Mouse (Mus musculus) neural tube, embryonic 15.5 days (tissue): ENCODE results near the gene Syt13. TPM values are rescaled to one million over a fixed set of nuclear protein-coding genes. Genes with fewer than 3 reads are reported as not detected.

Experiments used
- ATAC-seq: fragments of 200-750 bp; cut with Nextera tagmentation; 2 replicates; pipeline ENCODE4 v1.8.0; 2017; ENCODE audit warnings: mild to moderate bottlenecking, moderate TSS enrichment, moderate library complexity; ENCODE audit not compliant: low FRiP score
- H3K27ac ChIP-seq: fragments of 300-500 bp; sonication (generic); replicated peaks from 2 replicates; pipeline ENCODE4 v1.5.1; 2015; ENCODE audit warnings: mild to moderate bottlenecking, inconsistent platforms
- H3K27me3 ChIP-seq: fragments of 300-500 bp; sonication (generic); replicated peaks from 2 replicates; pipeline ENCODE4 v1.6.1; 2015; ENCODE audit warnings: inconsistent platforms
- H3K36me3 ChIP-seq: fragments of 300-500 bp; sonication (generic); 2 replicates; pipeline ENCODE4 v1.6.1; 2015; ENCODE audit warnings: inconsistent platforms
- H3K4me1 ChIP-seq: fragments of 300-500 bp; sonication (generic); 2 replicates; pipeline ENCODE4 v1.6.1; 2015; ENCODE audit warnings: inconsistent platforms
- H3K4me2 ChIP-seq: fragments of 300-500 bp; sonication (generic); 2 replicates; pipeline ENCODE4 v1.6.1; 2015; ENCODE audit warnings: inconsistent platforms, mild to moderate bottlenecking, moderate library complexity
- H3K4me3 ChIP-seq: fragments of 300-500 bp; sonication (generic); replicated peaks from 2 replicates; pipeline ENCODE4 v1.5.1; 2015; ENCODE audit warnings: mild to moderate bottlenecking, inconsistent platforms
- H3K9ac ChIP-seq: fragments of 300-500 bp; sonication (generic); replicated peaks from 2 replicates; pipeline ENCODE4 v1.6.1; 2015; ENCODE audit warnings: mild to moderate bottlenecking, inconsistent platforms
- H3K9me3 ChIP-seq: fragments of 300-500 bp; sonication (generic); replicated peaks from 2 replicates; pipeline ENCODE4 v1.6.1; 2016; ENCODE audit warnings: inconsistent platforms
- whole genome bisulfite sequencing: fragments of 180-500 bp; shearing (Covaris S2); methylation state at CpG from one replicate; pipeline ENCODE4 v1.1.7; 2015; ENCODE audit warnings: mixed read lengths; 5-methylcytosine and 5-hydroxymethylcytosine counted together
- polyA plus RNA-seq: library from polyadenylated mRNA; unstranded; fragments of >200 nt; fragmentation: Nextera tagmentation; extraction: Ambion mirVana; gene quantifications from 2 replicates; pipeline ENCODE4 v1.2.1, GENCODE M21; 2015

Syt13 gene
- polyA plus RNA-seq, 1 experiment from 2014 or later, result 46.0 TPM

GRCm38 (mm10) chr2:92967032-92967838 lies 52.3 kb downstream of the Syt13 start:
- Histone ChIP-seq H3K27ac (no peak overlapping the region), H3K4me3 (no peak overlapping the region), H3K9ac (no peak overlapping the region), H3K36me3 (peaks cover 7% of the 10 kb centered on the region), H3K4me2 (no peak overlapping the region), H3K4me1 (peaks cover 14% of the 10 kb centered on the region), H3K27me3 (no peaks in the 10 kb centered on the region), H3K9me3 (no peaks in the 10 kb centered on the region)
- WGBS, result 25% methylated on average over 10 of the region's 10 CpGs
- ATAC-seq, result peak; percentile 56; the same call in 1 of the 2 replicates

GRCm38 (mm10) chr2:92967839-92968166 lies 52.9 kb downstream of the Syt13 start:
- Histone ChIP-seq H3K27ac (no peak overlapping the region), H3K4me3 (no peak overlapping the region), H3K27me3 (no peaks in the 10 kb centered on the region), H3K4me1 (peaks cover 14% of the 10 kb centered on the region), H3K4me2 (no peak overlapping the region), H3K36me3 (peaks cover 12% of the 10 kb centered on the region), H3K9ac (no peak overlapping the region), H3K9me3 (no peaks in the 10 kb centered on the region)
- 53% methylated on average over 4 of the region's 4 CpGs for WGBS
- no peak for ATAC-seq

- Histone ChIP-seq H3K9ac (no peak overlapping the region), H3K27ac (no peak overlapping the region), H3K4me2 (no peak overlapping the region), H3K4me3 (no peak overlapping the region), H3K4me1 (peaks cover 14% of the 10 kb centered on the region), H3K9me3 (no peaks in the 10 kb centered on the region), H3K36me3 (peaks cover 37% of the 10 kb centered on the region), H3K27me3 (no peaks in the 10 kb centered on the region)
- ATAC-seq, result no peak
- 77% methylated on average over 9 of the region's 9 CpGs for WGBS
Measured at GRCm38 (mm10) chr2:92971069-92971468, 56.2 kb downstream of the Syt13 start.

GRCm38 (mm10) chr2:92971536-92971935 lies 56.6 kb downstream of the Syt13 start:
- Histone ChIP-seq H3K4me3 (no peak overlapping the region), H3K4me2 (no peak overlapping the region), H3K27me3 (no peaks in the 10 kb centered on the region), H3K27ac (no peak overlapping the region), H3K9me3 (no peaks in the 10 kb centered on the region), H3K36me3 (peaks cover 38% of the 10 kb centered on the region), H3K4me1 (peaks cover 11% of the 10 kb centered on the region), H3K9ac (no peak overlapping the region)
- 93% methylated on average over 8 of the region's 8 CpGs for WGBS
- ATAC-seq, result no peak

GRCm38 (mm10) chr2:92972071-92972470 lies 57.2 kb downstream of the Syt13 start:
- H3K27ac ChIP-seq, result no peak overlapping the region
- 92% methylated on average over 17 of the region's 17 CpGs for WGBS
- no peak overlapping the region for H3K4me2 ChIP-seq
- H3K27me3 ChIP-seq, result no peaks in the 10 kb centered on the region
- H3K4me3 ChIP-seq, result no peak overlapping the region
- H3K9me3 ChIP-seq, result no peaks in the 10 kb centered on the region
- H3K9ac ChIP-seq, result no peak overlapping the region
- no peak for ATAC-seq
- peaks cover 7% of the 10 kb centered on the region for H3K4me1 ChIP-seq
- H3K36me3 ChIP-seq, result peaks cover 39% of the 10 kb centered on the region

DNA sequence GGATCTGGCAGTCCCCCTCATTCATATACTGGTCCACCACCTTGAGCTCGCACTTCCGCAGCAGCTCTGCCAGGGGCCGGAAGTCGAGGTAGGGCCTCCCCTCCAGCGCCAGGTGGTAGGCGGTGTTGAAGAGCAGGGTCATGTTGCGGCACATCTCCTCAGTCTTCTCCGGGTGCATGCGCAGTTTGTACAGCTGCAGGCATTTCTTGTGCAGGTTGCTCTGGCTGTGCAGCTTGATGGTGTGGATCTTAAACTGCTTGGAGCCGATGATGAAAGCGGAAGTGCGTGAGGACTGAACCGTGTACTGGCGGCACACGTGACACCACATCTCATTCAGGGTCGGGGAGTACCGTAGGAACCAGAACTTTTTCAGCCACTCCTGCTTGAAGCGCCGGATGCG lies 58.7 kb downstream of the Syt13 start:
- H3K4me3 ChIP-seq, result no peak overlapping the region
- no peak overlapping the region for H3K4me2 ChIP-seq
- 97% methylated on average over 20 of the region's 20 CpGs for WGBS
- peaks cover 39% of the 10 kb centered on the region for H3K36me3 ChIP-seq
- ATAC-seq, result no peak
- no peak overlapping the region for H3K27ac ChIP-seq
- no peaks in the 10 kb centered on the region for H3K9me3 ChIP-seq
- no peaks in the 10 kb centered on the region for H3K27me3 ChIP-seq
- no peaks in the 10 kb centered on the region for H3K4me1 ChIP-seq
- no peak overlapping the region for H3K9ac ChIP-seq

GRCm38 (mm10) chr2:92975031-92975790 lies 60.3 kb downstream of the Syt13 start:
- Histone ChIP-seq H3K4me3 (no peak overlapping the region), H3K27ac (no peak overlapping the region), H3K9me3 (no peaks in the 10 kb centered on the region), H3K27me3 (no peaks in the 10 kb centered on the region), H3K4me2 (no peak overlapping the region), H3K36me3 (peaks cover 55% of the 10 kb centered on the region), H3K4me1 (no peaks in the 10 kb centered on the region), H3K9ac (no peak overlapping the region)
- WGBS, result 73% methylated on average over 14 of the region's 14 CpGs
- no peak for ATAC-seq

DNA sequence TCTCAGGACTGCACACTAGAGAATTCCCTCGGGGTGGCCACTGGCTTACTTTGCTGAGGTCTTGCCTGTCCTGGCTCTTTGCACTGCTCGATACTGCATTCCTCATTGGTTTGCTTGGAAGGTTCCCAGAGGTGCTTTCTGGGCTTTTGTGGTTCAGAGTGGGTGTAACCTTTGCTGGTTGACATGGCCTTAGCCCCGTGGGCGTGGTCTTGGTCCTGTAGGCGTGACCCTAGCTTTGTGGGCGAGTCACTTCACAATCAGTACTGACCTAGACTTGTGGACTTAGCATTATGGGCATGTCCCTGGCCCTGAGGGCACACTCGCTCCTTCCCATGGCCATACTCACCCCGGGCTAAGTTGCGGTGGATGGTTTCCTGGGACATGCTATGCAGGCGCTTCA lies 65.3 kb downstream of the Syt13 start:
- H3K27me3 ChIP-seq, result no peaks in the 10 kb centered on the region
- H3K27ac ChIP-seq, result no peak overlapping the region
- no peak overlapping the region for H3K4me3 ChIP-seq
- no peaks in the 10 kb centered on the region for H3K4me1 ChIP-seq
- H3K36me3 ChIP-seq, result peaks cover 24% of the 10 kb centered on the region
- WGBS, result 91% methylated on average over 10 of the region's 10 CpGs
- no peak overlapping the region for H3K9ac ChIP-seq
- H3K9me3 ChIP-seq, result no peaks in the 10 kb centered on the region
- no peak for ATAC-seq
- H3K4me2 ChIP-seq, result no peak overlapping the region

GRCm38 (mm10) chr2:92982591-92983272 lies 67.8 kb downstream of the Syt13 start:
- Histone ChIP-seq H3K36me3 (peaks cover 24% of the 10 kb centered on the region), H3K4me1 (peaks cover under 1% of the 10 kb centered on the region; the same call in 1 of the 2 replicates), H3K4me3 (no peak overlapping the region), H3K9ac (no peak overlapping the region), H3K4me2 (no peak overlapping the region), H3K27ac (no peak overlapping the region), H3K9me3 (no peaks in the 10 kb centered on the region), H3K27me3 (no peaks in the 10 kb centered on the region)
- WGBS, result 83% methylated on average over 8 of the region's 8 CpGs
- no peak for ATAC-seq

DNA sequence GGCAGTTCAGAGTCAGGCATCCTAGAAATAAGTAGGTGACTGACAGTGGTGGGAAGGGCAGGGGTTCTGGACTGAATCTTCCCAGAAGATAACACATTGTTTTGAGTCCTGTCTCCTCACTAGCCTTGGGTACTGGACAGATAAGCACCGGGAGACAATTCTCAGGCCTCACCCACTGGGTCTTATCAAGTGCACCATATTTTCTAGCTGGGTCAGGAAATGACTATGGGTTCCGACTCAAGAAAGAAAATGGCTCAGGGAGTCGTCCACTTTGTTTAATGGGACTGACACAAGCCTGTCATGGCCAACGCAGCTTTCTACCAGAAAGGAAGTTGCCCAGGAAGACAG lies 68.3 kb downstream of the Syt13 start:
- Histone ChIP-seq H3K9ac (no peak overlapping the region), H3K4me3 (no peak overlapping the region), H3K4me2 (no peak overlapping the region), H3K27ac (no peak overlapping the region), H3K36me3 (peaks cover 24% of the 10 kb centered on the region), H3K27me3 (no peaks in the 10 kb centered on the region), H3K9me3 (no peaks in the 10 kb centered on the region), H3K4me1 (peaks cover 5% of the 10 kb centered on the region)
- 90% methylated on average over 4 of the region's 4 CpGs for WGBS
- ATAC-seq, result no peak

GRCm38 (mm10) chr2:92984321-92985108 lies 69.6 kb downstream of the Syt13 start:
- H3K9me3 ChIP-seq, result no peaks in the 10 kb centered on the region
- no peak overlapping the region for H3K4me3 ChIP-seq
- H3K36me3 ChIP-seq, result peaks cover 20% of the 10 kb centered on the region
- 86% methylated on average over 7 of the region's 7 CpGs for WGBS
- no peak overlapping the region for H3K27ac ChIP-seq
- no peak overlapping the region for H3K9ac ChIP-seq
- H3K4me2 ChIP-seq, result no peak overlapping the region
- H3K4me1 ChIP-seq, result peaks cover 16% of the 10 kb centered on the region
- no peak for ATAC-seq
- H3K27me3 ChIP-seq, result no peaks in the 10 kb centered on the region
